Comparison of ENCODE assay signal across 8 mouse cellular contexts in genomic region chr7:127392251-127392824, GRCm38 (mm10). TPM values are rescaled to one million over a fixed set of nuclear protein-coding genes. Genes with fewer than 3 reads are reported as not detected.
DNase-seq lines count a peak whose midpoint lies in the region; ATAC-seq lines count a peak whose summit lies in the region.

No protein-coding gene starts in this region.

- H3K4me3 ChIP-seq in kidney, embryonic 16.5 days (ENCODE audit: low read length) = peak overlapping the region; percentile 78
- H3K4me3 ChIP-seq in embryonic facial prominence, embryonic 15.5 days (replicated peaks) = peak overlapping the region; percentile 63
- peak overlapping the region; percentile 69 for H3K4me3 ChIP-seq in limb, embryonic 13.5 days
- H3K4me3 ChIP-seq in neural tube, embryonic 15.5 days (replicated peaks) = peak overlapping the region; percentile 68

- peak overlapping the region; percentile 95 for H3K9ac ChIP-seq in kidney, embryonic 16.5 days (replicated peaks; ENCODE audit: low read length)
- no peak overlapping the region; the same call in 1 of the 2 replicates for H3K9ac ChIP-seq in embryonic facial prominence, embryonic 15.5 days
- peak overlapping the region; percentile 86 for H3K9ac ChIP-seq in limb, embryonic 13.5 days
- peak overlapping the region; percentile 90 for H3K9ac ChIP-seq in neural tube, embryonic 15.5 days (replicated peaks)

- H3K27ac ChIP-seq in kidney, embryonic 16.5 days (ENCODE audit: low read length) = no peak overlapping the region
- H3K27ac ChIP-seq in embryonic facial prominence, embryonic 15.5 days (replicated peaks) = no peak overlapping the region; the same call in 1 of the 2 replicates
- no peak overlapping the region for H3K27ac ChIP-seq in limb, embryonic 13.5 days
- H3K27ac ChIP-seq in neural tube, embryonic 15.5 days (replicated peaks) = no peak overlapping the region

- ATAC-seq in kidney, embryonic 16.5 days (ENCODE audit: low FRiP score, low TSS enrichment) = no peak
- ATAC-seq in embryonic facial prominence, embryonic 15.5 days (ENCODE audit: insufficient number of reproducible peaks, low FRiP score, low TSS enrichment, low read depth) = no peak
- ATAC-seq in limb, embryonic 13.5 days (ENCODE audit: low FRiP score, low read depth) = no peak
- no peak for ATAC-seq in neural tube, embryonic 15.5 days (ENCODE audit: low FRiP score)

- H3K9me3 ChIP-seq in kidney, embryonic 16.5 days (ENCODE audit: low read length) = no peaks in the 10 kb centered on the region
- no peaks in the 10 kb centered on the region for H3K9me3 ChIP-seq in embryonic facial prominence, embryonic 15.5 days (replicated peaks)
- H3K9me3 ChIP-seq in limb, embryonic 13.5 days = no peaks in the 10 kb centered on the region
- no peaks in the 10 kb centered on the region for H3K9me3 ChIP-seq in neural tube, embryonic 15.5 days (replicated peaks)

- H3K4me1 ChIP-seq in kidney, embryonic 16.5 days (ENCODE audit: insufficient read depth, low read length) = peaks cover 13% of the 10 kb centered on the region; the same call in 1 of the 2 replicates
- H3K4me1 ChIP-seq in embryonic facial prominence, embryonic 15.5 days = peaks cover 14% of the 10 kb centered on the region
- peaks cover 16% of the 10 kb centered on the region for H3K4me1 ChIP-seq in limb, embryonic 13.5 days
- peaks cover 18% of the 10 kb centered on the region for H3K4me1 ChIP-seq in neural tube, embryonic 15.5 days

- WGBS in kidney, embryonic 16.5 days = 88% methylated on average over 8 of the region's 8 CpGs
- WGBS in embryonic facial prominence, embryonic 15.5 days = 82% methylated on average over 8 of the region's 8 CpGs
- 80% methylated on average over 8 of the region's 8 CpGs for WGBS in limb, embryonic 13.5 days
- 84% methylated on average over 8 of the region's 8 CpGs for WGBS in neural tube, embryonic 15.5 days

- peak overlapping the region; percentile 90 for H3K4me2 ChIP-seq in kidney, embryonic 16.5 days (replicated peaks; ENCODE audit: low read depth, low read length)
- peak overlapping the region; percentile 70 for H3K4me2 ChIP-seq in embryonic facial prominence, embryonic 15.5 days (replicated peaks)
- peak overlapping the region; percentile 80 for H3K4me2 ChIP-seq in limb, embryonic 13.5 days (replicated peaks)
- H3K4me2 ChIP-seq in neural tube, embryonic 15.5 days = peak overlapping the region; percentile 76

- H3K27me3 ChIP-seq in kidney, embryonic 16.5 days (ENCODE audit: insufficient read depth, low read length) = no peaks in the 10 kb centered on the region
- no peaks in the 10 kb centered on the region for H3K27me3 ChIP-seq in embryonic facial prominence, embryonic 15.5 days
- 0 out of 2 replicates have a peak, but pooled peaks cover 3% of the 10 kb centered on the region for H3K27me3 ChIP-seq in limb, embryonic 13.5 days
- H3K27me3 ChIP-seq in neural tube, embryonic 15.5 days (replicated peaks) = peaks cover 2% of the 10 kb centered on the region; the same call in 1 of the 2 replicates

- DNase-seq in kidney, postnatal 10 days = no peak
- no peak for DNase-seq in layer of hippocampus, adult 9-10 months (ENCODE audit: low spot score)
- no peak for DNase-seq in layer of hippocampus, postnatal 14 days (ENCODE audit: low spot score in 2 of 2)
- no peak for DNase-seq in B cell, adult 2 months

- peaks cover 11% of the 10 kb centered on the region for H3K36me3 ChIP-seq in kidney, embryonic 16.5 days (ENCODE audit: insufficient read depth, low read length)
- peaks cover 15% of the 10 kb centered on the region; the same call in 1 of the 2 replicates for H3K36me3 ChIP-seq in embryonic facial prominence, embryonic 15.5 days
- H3K36me3 ChIP-seq in limb, embryonic 13.5 days = peaks cover 16% of the 10 kb centered on the region
- H3K36me3 ChIP-seq in neural tube, embryonic 15.5 days = no peaks in the 10 kb centered on the region; the same call in 1 of the 2 replicates

RNA-seq across cellular contexts. Expression of gene E430018J23Rik, which starts 1.1 kb away (rescaled TPM):
- polyA plus RNA-seq in kidney, embryonic 16.5 days (2015; fragmentation: Nextera tagmentation; extraction: Ambion mirVana) = 8.3 and 8.8 TPM in 2 replicates
- polyA plus RNA-seq in embryonic facial prominence, embryonic 15.5 days (2015; fragmentation: Nextera tagmentation; extraction: Ambion mirVana) = 8.4 and 9.2 TPM in 2 replicates
- polyA plus RNA-seq in limb, embryonic 13.5 days (2015; fragmentation: Nextera tagmentation; extraction: Ambion mirVana) = 7.6 and 7.9 TPM in 2 replicates
- 5.0 and 5.2 TPM in 2 replicates for polyA plus RNA-seq in neural tube, embryonic 15.5 days (2015; fragmentation: Nextera tagmentation; extraction: Ambion mirVana)
- total RNA-seq in layer of hippocampus, postnatal 14 days (2021) = 1 to 10 TPM; 6.1 to 7.4 TPM

RNA-seq across cellular contexts. Expression of gene 9130019O22Rik, which starts 5.4 kb away (rescaled TPM):
- polyA plus RNA-seq in kidney, embryonic 16.5 days (2015; fragmentation: Nextera tagmentation; extraction: Ambion mirVana) = 6.8 and 7.0 TPM in 2 replicates
- 5.3 and 6.2 TPM in 2 replicates for polyA plus RNA-seq in embryonic facial prominence, embryonic 15.5 days (2015; fragmentation: Nextera tagmentation; extraction: Ambion mirVana)
- polyA plus RNA-seq in limb, embryonic 13.5 days (2015; fragmentation: Nextera tagmentation; extraction: Ambion mirVana) = 5.9 and 6.8 TPM in 2 replicates
- 4.4 and 4.8 TPM in 2 replicates for polyA plus RNA-seq in neural tube, embryonic 15.5 days (2015; fragmentation: Nextera tagmentation; extraction: Ambion mirVana)
- 1 to 10 TPM; 2.7 to 3.2 TPM for total RNA-seq in layer of hippocampus, postnatal 14 days (2021)

RNA-seq across cellular contexts. Expression of gene Zfp764, which starts 14.3 kb away (rescaled TPM):
- polyA plus RNA-seq in kidney, embryonic 16.5 days (2015; fragmentation: Nextera tagmentation; extraction: Ambion mirVana) = 9.0 and 9.5 TPM in 2 replicates
- 8.9 and 9.2 TPM in 2 replicates for polyA plus RNA-seq in embryonic facial prominence, embryonic 15.5 days (2015; fragmentation: Nextera tagmentation; extraction: Ambion mirVana)
- polyA plus RNA-seq in limb, embryonic 13.5 days (2015; fragmentation: Nextera tagmentation; extraction: Ambion mirVana) = 8.1 and 8.4 TPM in 2 replicates
- 4.2 and 6.3 TPM in 2 replicates for polyA plus RNA-seq in neural tube, embryonic 15.5 days (2015; fragmentation: Nextera tagmentation; extraction: Ambion mirVana)
- total RNA-seq in layer of hippocampus, postnatal 14 days (2021) = 1 to 10 TPM; 3.4 to 4.2 TPM

RNA-seq across cellular contexts. Expression of gene Zfp747, which starts 16.5 kb away (rescaled TPM):
- polyA plus RNA-seq in kidney, embryonic 16.5 days (2015; fragmentation: Nextera tagmentation; extraction: Ambion mirVana) = 10.6 and 11.3 TPM in 2 replicates
- polyA plus RNA-seq in embryonic facial prominence, embryonic 15.5 days (2015; fragmentation: Nextera tagmentation; extraction: Ambion mirVana) = 10.6 and 12.3 TPM in 2 replicates
- polyA plus RNA-seq in limb, embryonic 13.5 days (2015; fragmentation: Nextera tagmentation; extraction: Ambion mirVana) = 8.7 and 9.2 TPM in 2 replicates
- 8.1 and 8.5 TPM in 2 replicates for polyA plus RNA-seq in neural tube, embryonic 15.5 days (2015; fragmentation: Nextera tagmentation; extraction: Ambion mirVana)
- 1 to 10 TPM; 5.3 to 6.0 TPM for total RNA-seq in layer of hippocampus, postnatal 14 days (2021)

RNA-seq across cellular contexts. Expression of gene Zfp688, which starts 29.5 kb away (rescaled TPM):
- polyA plus RNA-seq in kidney, embryonic 16.5 days (2015; fragmentation: Nextera tagmentation; extraction: Ambion mirVana) = 28.1 and 32.0 TPM in 2 replicates
- 24.1 and 24.8 TPM in 2 replicates for polyA plus RNA-seq in embryonic facial prominence, embryonic 15.5 days (2015; fragmentation: Nextera tagmentation; extraction: Ambion mirVana)
- polyA plus RNA-seq in limb, embryonic 13.5 days (2015; fragmentation: Nextera tagmentation; extraction: Ambion mirVana) = 27.4 and 28.8 TPM in 2 replicates
- polyA plus RNA-seq in neural tube, embryonic 15.5 days (2015; fragmentation: Nextera tagmentation; extraction: Ambion mirVana) = 29.2 and 30.6 TPM in 2 replicates
- 10 to 100 TPM; 10.6 to 10.7 TPM for total RNA-seq in layer of hippocampus, postnatal 14 days (2021)
